Mouse (Mus musculus) central nervous system, embryonic 14 days (tissue): ENCODE data around the gene Cep57l1. TPM values are rescaled to one million over a fixed set of nuclear protein-coding genes. Genes with fewer than 3 reads are reported as not detected.

ENCODE experiments used
- polyA plus RNA-seq: library from polyadenylated mRNA; depleted of rRNA; stranded (reverse); fragments of >200 nt; gene quantifications from 2 replicates; pipeline ENCODE4 v1.2.3, GENCODE M21; 2012; rRNA removed

Gene Cep57l1
- 10.8 and 11.1 TPM in 2 replicates for polyA plus RNA-seq

GRCm38 (mm10) chr10:41809771-41810563 is at the start of gene Cep57l1, which contains the start of gene Sesn1:
Gene Cep57l1 (minus strand): TSS chr10:41809871.
Gene Sesn1 (plus strand): TSS chr10:41809935.

GRCm38 (mm10) chr10:41716029-41716897 is 93.4 kb downstream of the Cep57l1 start, which contains the start of gene Ccdc162:
Gene Ccdc162 (minus strand): TSS chr10:41716634.

Other genes starting within 250 kb of the Cep57l1 start
- gene Ccdc162, start 93.2 kb downstream of the Cep57l1 start, polyA plus RNA-seq, result 1.3 and 1.4 TPM in 2 replicates
- gene Sesn1, start 64 bp upstream of the Cep57l1 start, polyA plus RNA-seq, result 35.8 and 42.3 TPM in 2 replicates
- gene Armc2, start 208.6 kb upstream of the Cep57l1 start, polyA plus RNA-seq, result 7.2 and 8.4 TPM in 2 replicates